26 mouse cellular contexts compared by ENCODE assay signal in the genomic region with DNA sequence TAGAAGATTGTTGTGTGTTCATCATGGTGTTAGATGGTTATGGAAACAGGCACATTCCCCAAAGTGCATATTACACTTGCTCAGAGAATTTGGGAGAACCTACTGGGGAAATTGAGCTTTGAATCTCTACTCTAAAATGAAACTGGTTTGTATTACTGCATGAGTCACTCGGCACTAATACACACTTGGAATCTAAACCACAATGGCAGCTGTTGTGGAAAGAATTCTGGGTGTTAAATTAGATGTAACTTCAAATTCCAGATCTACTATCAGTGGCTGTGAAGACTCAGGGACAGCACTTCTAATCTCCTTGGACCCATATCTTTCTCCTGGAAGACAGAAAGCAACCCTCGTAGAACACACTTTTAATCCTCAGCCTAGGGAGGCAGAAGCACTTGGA. TPM values are rescaled to one million over a fixed set of nuclear protein-coding genes. Genes with fewer than 3 reads are reported as not detected.
DNase-seq lines count a peak whose midpoint lies in the region; TF ChIP-seq lines count a peak whose summit lies in the region.
"Had no signal": no experiment of that assay in that cellular context is flagged by ENCODE, and none has a peak within 500 bp of the region (broad histone marks: within the 10 kb centered on the region; RNA-seq: fewer than 3 reads in every experiment).

No protein-coding gene starts in this region.

- DNase-seq in gastrocnemius, adult 2 months, result no peak
- DNase-seq in gastrocnemius, postnatal 36 days, result no peak
- DNase-seq in NIH3T3 (ENCODE audit: low read depth), result peak; percentile 21
- no peak for DNase-seq in embryo, embryonic 11 days
- no peak for DNase-seq in testis, postnatal 14 days (ENCODE audit: low spot score)
- DNase-seq in heart, adult 9 months (ENCODE audit: low spot score in 2 of 2), result no peak
- DNase-seq: adrenal gland, postnatal 10 days; adrenal gland, postnatal 36 days; cerebellum, adult 18-20 months; cerebellum, adult 9-10 months; cerebellum, postnatal 14 days; gastrocnemius, postnatal 14 days; heart, adult 2 months; heart, postnatal 14 days; heart, postnatal 4 days; kidney, adult 18-20 months had no signal

- no peaks in the 10 kb centered on the region for H3K36me3 ChIP-seq in C2C12 (ENCODE audit: control insufficient read depth, insufficient read depth)
- peaks cover 21% of the 10 kb centered on the region for H3K36me3 ChIP-seq in myocyte (ENCODE audit: control insufficient read depth, insufficient read depth)
- H3K36me3 ChIP-seq: embryonic facial prominence, embryonic 12.5 days; embryonic facial prominence, embryonic 15.5 days; G1E had no signal

- H3ac ChIP-seq in C2C12 (ENCODE audit: control insufficient read depth, insufficient read length, low read depth) (no peak overlapping the region), myocyte (ENCODE audit: control insufficient read depth, insufficient read length) (no peak overlapping the region)

- H3K27ac ChIP-seq in gastrocnemius, adult 2 months, result peak overlapping the region; percentile 61
- H3K27ac ChIP-seq: embryonic facial prominence, embryonic 12.5 days; embryonic facial prominence, embryonic 15.5 days; forebrain, embryonic 13.5 days; heart, adult 2 months; heart, embryonic 13.5 days; hindbrain, embryonic 14.5 days; hindbrain, postnatal 0 days had no signal

- peak overlapping the region; percentile 66 for H3K4me2 ChIP-seq in myocyte (ENCODE audit: low read depth)
- H3K4me2 ChIP-seq: embryonic facial prominence, embryonic 12.5 days; embryonic facial prominence, embryonic 15.5 days; forebrain, embryonic 13.5 days; heart, embryonic 13.5 days; hindbrain, embryonic 14.5 days had no signal

- no peak for TF ChIP-seq CTCF in gastrocnemius, adult 2 months (IDR thresholded peaks at IDR 0.05)
- TF ChIP-seq CTCF in C2C12 (IDR thresholded peaks at IDR 0.05; ENCODE audit: control insufficient read depth, insufficient read depth, insufficient read length), result no peak

- H3K4me3 ChIP-seq in gastrocnemius, adult 2 months, result no peak overlapping the region
- H3K4me3 ChIP-seq in C2C12 (ENCODE audit: insufficient read depth, poor library complexity, severe bottlenecking), result no peak overlapping the region
- no peak overlapping the region for H3K4me3 ChIP-seq in myocyte
- H3K4me3 ChIP-seq: embryonic facial prominence, embryonic 12.5 days; embryonic facial prominence, embryonic 15.5 days; erythroblast, embryonic 14.5 days; forebrain, embryonic 13.5 days; heart, adult 2 months; heart, embryonic 13.5 days had no signal

- intact Hi-C loops in gastrocnemius, adult 2 months (cut with DNase I), result no loop called here
- intact Hi-C loops in gastrocnemius, postnatal 36 days (cut with DNase I), result loop anchor here (5.0 kb wide), 1 partner anchor 33 kb away; no protein-coding TSS in a partner anchor

- H3K79me2 ChIP-seq in C2C12 (ENCODE audit: control insufficient read depth, insufficient read depth), result no peaks in the 10 kb centered on the region
- H3K79me2 ChIP-seq in myocyte (ENCODE audit: control insufficient read depth, insufficient read depth), result no peaks in the 10 kb centered on the region

- no peaks in the 10 kb centered on the region for H3K27me3 ChIP-seq in C2C12 (ENCODE audit: control insufficient read depth, insufficient read depth, insufficient read length)
- H3K27me3 ChIP-seq in myocyte (ENCODE audit: control insufficient read depth, insufficient read depth, insufficient read length), result no peaks in the 10 kb centered on the region
- H3K27me3 ChIP-seq: embryonic facial prominence, embryonic 12.5 days; embryonic facial prominence, embryonic 15.5 days; forebrain, embryonic 13.5 days; heart, embryonic 13.5 days had no signal

- no peak for TF ChIP-seq POLR2A in myocyte (IDR thresholded peaks at IDR 0.05; ENCODE audit: insufficient read length, low read depth)

- no peaks in the 10 kb centered on the region for H3K79me3 ChIP-seq in C2C12 (ENCODE audit: low read depth)

TF ChIP-seq in C2C12, 6 proteins besides CTCF, POLR2A, EP300 and RAD21:
- TF ChIP-seq MAX (IDR thresholded peaks at IDR 0.05), result no peak
- TF ChIP-seq MYOG (IDR thresholded peaks at IDR 0.05; ENCODE audit: control insufficient read depth, extremely low read depth, insufficient read length), result no peak
- no peak for TF ChIP-seq USF1 (IDR thresholded peaks at IDR 0.05; ENCODE audit: low read depth)
- peak; percentile 85 for TF ChIP-seq MYOD1 (IDR thresholded peaks at IDR 0.05; ENCODE audit: control insufficient read depth, insufficient read length, low read depth)

TF ChIP-seq in myocyte, 11 proteins besides CTCF, POLR2A, EP300 and RAD21:
- peak; percentile 59 for TF ChIP-seq TCF12 (IDR thresholded peaks at IDR 0.05; ENCODE audit: insufficient read depth, poor library complexity, severe bottlenecking)
- no peak for TF ChIP-seq USF1 (IDR thresholded peaks at IDR 0.05; ENCODE audit: low read depth)
- no peak for TF ChIP-seq REST (IDR thresholded peaks at IDR 0.05; ENCODE audit: insufficient read depth, insufficient read length)
- TF ChIP-seq CEBPB (IDR thresholded peaks at IDR 0.05; ENCODE audit: insufficient read depth, poor library complexity, severe bottlenecking), result no peak
- TF ChIP-seq POLR2AphosphoS2 (IDR thresholded peaks at IDR 0.05; ENCODE audit: insufficient read length, low read depth), result no peak
- no peak for TF ChIP-seq SRF (IDR thresholded peaks at IDR 0.05; ENCODE audit: control insufficient read depth, insufficient read length, low read depth)
- TF ChIP-seq MYOG (IDR thresholded peaks at IDR 0.05; ENCODE audit: control insufficient read depth in 1 of 3, insufficient read depth in 1 of 3, insufficient read length in 2 of 3, low read depth in 2 of 3), result peak in 1 of 3 experiments; percentile 73
- TF ChIP-seq TCF3 (IDR thresholded peaks at IDR 0.05; ENCODE audit: insufficient read length, low read depth), result no peak
- no peak for TF ChIP-seq MAX (IDR thresholded peaks at IDR 0.05; ENCODE audit: low read depth)
- no peak for TF ChIP-seq E2F4 (IDR thresholded peaks at IDR 0.05; ENCODE audit: insufficient read depth)
- peak in 2 of 3 experiments; percentile 31 to 67 for TF ChIP-seq MYOD1 (IDR thresholded peaks at IDR 0.05; ENCODE audit: control insufficient read depth in 1 of 3, insufficient read length in 2 of 3, low read depth in 2 of 3)

RNA-seq across cellular contexts. Expression of gene Ttn, which starts 38.3 kb away (rescaled TPM):
- total RNA-seq in gastrocnemius, adult 2 months (2021), result 1,000 to 10,000 TPM; 6,941 to 7,187 TPM
- 1,000 to 10,000 TPM; 5,564 to 7,487 TPM for total RNA-seq in gastrocnemius, postnatal 36 days (2021)
- polyA plus RNA-seq in C2C12 (2012; fragmentation: generic; extraction: Trizol) (0.43 TPM), myocyte (2012; fragmentation: generic; extraction: Trizol) (24.2 TPM)
- polyA plus RNA-seq: G1E had no signal
